Mouse (Mus musculus) urinary bladder, adult 2 months (tissue): ENCODE measurements at regions not wholly inside any gene's neighbourhood (a gene's known extent, or its start where the extent isn't known, plus 50 kb on each side); places are given as distances from the start of the nearest gene placed in this dataset.

Source experiments
- DNase-seq: peaks from one replicate; pipeline ENCODE4 v3.0.0; 2022; ENCODE audit warnings: low spot score

GRCm38 (mm10) chr15:61514324-61514723 lies 591.5 kb upstream of the A1bg start:
- no peak for DNase-seq

- DNase-seq = no peak
Measured at GRCm38 (mm10) chr15:61508806-61509205, 586.0 kb upstream of the A1bg start.

GRCm38 (mm10) chr15:61506361-61506897 lies 583.6 kb upstream of the A1bg start:
- DNase-seq = no peak

GRCm38 (mm10) chr15:61503436-61503835 lies 580.6 kb upstream of the A1bg start:
- no peak for DNase-seq

- DNase-seq = no peak
Measured at GRCm38 (mm10) chr15:61489731-61490130, 566.9 kb upstream of the A1bg start.

- no peak for DNase-seq
Measured at GRCm38 (mm10) chr15:61481861-61482260, 559.0 kb upstream of the A1bg start.

GRCm38 (mm10) chr15:61473900-61474299 lies 551.1 kb upstream of the A1bg start:
- no peak for DNase-seq

GRCm38 (mm10) chr15:61455042-61455441 lies 532.2 kb upstream of the A1bg start:
- DNase-seq = no peak

GRCm38 (mm10) chr15:61454350-61454671 lies 531.5 kb upstream of the A1bg start:
- DNase-seq = no peak

- DNase-seq = no peak
Measured at GRCm38 (mm10) chr15:61453656-61454349, 531.0 kb upstream of the A1bg start.

- no peak for DNase-seq
Measured at GRCm38 (mm10) chr15:61450217-61450616, 527.4 kb upstream of the A1bg start.

GRCm38 (mm10) chr15:61448482-61448881 lies 525.7 kb upstream of the A1bg start:
- no peak for DNase-seq

GRCm38 (mm10) chr15:61446053-61446840 lies 523.4 kb upstream of the A1bg start:
- no peak for DNase-seq

GRCm38 (mm10) chr15:61441734-61442398 lies 519.1 kb upstream of the A1bg start:
- DNase-seq = no peak

GRCm38 (mm10) chr15:61441012-61441411 lies 518.2 kb upstream of the A1bg start:
- no peak for DNase-seq

- DNase-seq = no peak
Measured at GRCm38 (mm10) chr15:61440284-61440683, 517.5 kb upstream of the A1bg start.

- DNase-seq = no peak
Measured at GRCm38 (mm10) chr15:61439623-61440170, 516.9 kb upstream of the A1bg start.

GRCm38 (mm10) chr15:61428818-61429415 lies 506.1 kb upstream of the A1bg start:
- no peak for DNase-seq

GRCm38 (mm10) chr15:61422989-61423388 lies 500.2 kb upstream of the A1bg start:
- no peak for DNase-seq

- DNase-seq = no peak
Measured at GRCm38 (mm10) chr15:61417506-61417905, 494.7 kb upstream of the A1bg start.

GRCm38 (mm10) chr15:61416841-61417240 lies 494.0 kb upstream of the A1bg start:
- DNase-seq = no peak

- DNase-seq = no peak
Measured at GRCm38 (mm10) chr15:61415626-61416025, 492.8 kb upstream of the A1bg start.
